Mouse (Mus musculus) MEL (cell line): Measurements from ENCODE around the gene Cabp7. TPM values are rescaled to one million over a fixed set of nuclear protein-coding genes. Genes with fewer than 3 reads are reported as not detected.
A peak's percentile ranks its signal among the peaks of the same experiment; 100 is the strongest.

Experiments
- DNase-seq: peaks from one replicate; pipeline ENCODE4 v3.0.0; 2011; ENCODE audit warnings: low read depth, low spot score
- H3K27ac ChIP-seq: 2 replicates; pipeline ENCODE4 v1.5.1; 2012; ENCODE audit warnings: low read depth, mild to moderate bottlenecking, control low read depth, low read length, moderate library complexity; ENCODE audit not compliant: control insufficient read depth
- H3K27me3 ChIP-seq, 2 experiments: fragments of 150-350 bp in 1 of 2; sonication (generic) in 1 of 2; 2 replicates each; pipeline ENCODE4 v1.6.1; 2012; ENCODE audit warnings: low read length in 2 of 2, mild to moderate bottlenecking in 2 of 2, improper control_type of control experiment in 1 of 2, moderate library complexity in 1 of 2; ENCODE audit not compliant: insufficient read depth in 2 of 2, control insufficient read depth in 1 of 2
- H3K36me3 ChIP-seq, 2 experiments: 2 replicates each; pipeline ENCODE4 v1.6.1; 2012 to 2014; ENCODE audit warnings: low read length in 2 of 2, improper control_type of control experiment in 1 of 2, inconsistent platforms in 1 of 2, mild to moderate bottlenecking in 1 of 2; ENCODE audit not compliant: insufficient read depth in 2 of 2, control insufficient read depth in 1 of 2
- H3K4me1 ChIP-seq, 2 experiments: fragments of 150-350 bp in 1 of 2; sonication (generic) in 1 of 2; 2 replicates each; pipeline ENCODE4 v1.6.1; 2012; ENCODE audit warnings: low read length in 2 of 2, improper control_type of control experiment in 1 of 2, mild to moderate bottlenecking in 1 of 2; ENCODE audit not compliant: insufficient read depth in 2 of 2, control insufficient read depth in 1 of 2
- H3K4me3 ChIP-seq, 2 experiments: fragments of 150-350 bp in 1 of 2; sonication (generic) in 1 of 2; 2 replicates each; pipeline ENCODE4 v1.5.1; 2012; ENCODE audit warnings: low read depth in 2 of 2, low read length in 2 of 2, mild to moderate bottlenecking in 2 of 2, moderate library complexity in 2 of 2, control low read depth in 1 of 2, improper control_type of control experiment in 1 of 2; ENCODE audit not compliant: control insufficient read depth in 1 of 2, insufficient read depth in 1 of 2
- H3K79me2 ChIP-seq: 2 replicates; pipeline ENCODE4 v1.6.1; 2012; ENCODE audit warnings: mild to moderate bottlenecking, low read length, moderate library complexity; ENCODE audit not compliant: control insufficient read depth, poor library complexity, insufficient read depth
- H3K9ac ChIP-seq: 2 replicates; pipeline ENCODE4 v1.6.1; 2012; ENCODE audit warnings: low read depth, mild to moderate bottlenecking, control low read depth, low read length, moderate library complexity; ENCODE audit not compliant: control insufficient read depth, poor library complexity, severe bottlenecking
- H3K9me3 ChIP-seq: fragments of 150-350 bp; sonication (generic); replicated peaks from 2 replicates; pipeline ENCODE4 v1.6.1; 2012; ENCODE audit warnings: mild to moderate bottlenecking, low read length, improper control_type of control experiment, moderate library complexity; ENCODE audit not compliant: insufficient read depth
- BHLHE40 ChIP-seq: IDR thresholded peaks from 2 replicates; pipeline ENCODE4 v1.6.1; 2012; ENCODE audit warnings: low read depth, mild to moderate bottlenecking, inconsistent platforms, low read length, improper control_type of control experiment, borderline replicate concordance
- CHD2 ChIP-seq: IDR thresholded peaks from 2 replicates; pipeline ENCODE4 v1.6.1; 2011; ENCODE audit warnings: low read length, improper control_type of control experiment
- ELF1 ChIP-seq: IDR thresholded peaks from 2 replicates; pipeline ENCODE4 v1.6.1; 2014; ENCODE audit warnings: low read depth, mild to moderate bottlenecking, inconsistent platforms, low read length, improper control_type of control experiment, moderate library complexity
- EP300 ChIP-seq, 2 experiments: IDR thresholded peaks; 2 replicates each; pipeline ENCODE4 v1.6.1; 2011; ENCODE audit warnings: improper control_type of control experiment in 2 of 2, low read length in 2 of 2, low read depth in 1 of 2, mild to moderate bottlenecking in 1 of 2
- ETS1 ChIP-seq: IDR thresholded peaks from 2 replicates; pipeline ENCODE4 v1.6.1; 2012; ENCODE audit warnings: low read depth, mild to moderate bottlenecking, inconsistent platforms, low read length, improper control_type of control experiment, moderate library complexity
- GATA1 ChIP-seq: IDR thresholded peaks from 2 replicates; pipeline ENCODE4 v1.6.1; 2011; ENCODE audit warnings: low read depth, low read length, improper control_type of control experiment
- HCFC1 ChIP-seq: IDR thresholded peaks from 2 replicates; pipeline ENCODE4 v1.6.1; 2012; ENCODE audit warnings: low read depth, mild to moderate bottlenecking, inconsistent platforms, low read length, improper control_type of control experiment, moderate library complexity
- KAT2A ChIP-seq: conservative IDR thresholded peaks from 2 replicates; pipeline ENCODE4 v1.6.1; 2012; ENCODE audit warnings: low read depth, low read length, improper control_type of control experiment, inconsistent platforms
- MAZ ChIP-seq: IDR thresholded peaks from 2 replicates; pipeline ENCODE4 v1.6.1; 2012; ENCODE audit warnings: low read depth, mild to moderate bottlenecking, inconsistent platforms, low read length, improper control_type of control experiment
- MEF2A ChIP-seq: IDR thresholded peaks from 2 replicates; pipeline ENCODE4 v1.6.1; 2014; ENCODE audit warnings: low read depth, mild to moderate bottlenecking, inconsistent platforms, low read length, improper control_type of control experiment; ENCODE audit not compliant: poor library complexity, insufficient replicate concordance, severe bottlenecking; ENCODE audit errors: extremely low read depth
- MYC ChIP-seq: IDR thresholded peaks from 2 replicates; pipeline ENCODE4 v1.6.1; 2011; ENCODE audit warnings: low read depth, mild to moderate bottlenecking, low read length, improper control_type of control experiment, moderate library complexity
- NELFE ChIP-seq: IDR thresholded peaks from 2 replicates; pipeline ENCODE4 v1.6.1; 2011; ENCODE audit warnings: low read depth, low read length, improper control_type of control experiment
- POLR2A ChIP-seq, 2 experiments: IDR thresholded peaks; 2 replicates each; pipeline ENCODE4 v1.6.1; 2011 to 2012; ENCODE audit warnings: low read length in 2 of 2, mild to moderate bottlenecking in 2 of 2, control low read depth in 1 of 2, improper control_type of control experiment in 1 of 2, low read depth in 1 of 2, moderate library complexity in 1 of 2; ENCODE audit not compliant: control insufficient read depth in 1 of 2, insufficient read depth in 1 of 2, poor library complexity in 1 of 2
- POLR2AphosphoS2 ChIP-seq: IDR thresholded peaks from 2 replicates; pipeline ENCODE4 v1.6.1; 2011; ENCODE audit warnings: low read length, improper control_type of control experiment
- RAD21 ChIP-seq: IDR thresholded peaks from 2 replicates; pipeline ENCODE4 v1.6.1; 2011; ENCODE audit warnings: mild to moderate bottlenecking, low read depth, low read length, improper control_type of control experiment
- TCF12 ChIP-seq: IDR thresholded peaks from 2 replicates; pipeline ENCODE4 v1.6.1; 2014; ENCODE audit warnings: low read depth, mild to moderate bottlenecking, inconsistent platforms, low read length, improper control_type of control experiment, moderate library complexity
- UBTF ChIP-seq: IDR thresholded peaks from 2 replicates; pipeline ENCODE4 v1.6.1; 2012; ENCODE audit warnings: low read depth, mild to moderate bottlenecking, inconsistent platforms, low read length, improper control_type of control experiment, moderate library complexity, borderline replicate concordance; ENCODE audit not compliant: insufficient read depth
- USF1 ChIP-seq: IDR thresholded peaks from 2 replicates; pipeline ENCODE4 v1.6.1; 2014; ENCODE audit warnings: low read depth, mild to moderate bottlenecking, inconsistent platforms, low read length, improper control_type of control experiment, moderate library complexity
- ZC3H11A ChIP-seq: IDR thresholded peaks from 2 replicates; pipeline ENCODE4 v1.6.1; 2012; ENCODE audit warnings: low read depth, mild to moderate bottlenecking, inconsistent platforms, low read length, improper control_type of control experiment
- ZKSCAN1 ChIP-seq: IDR thresholded peaks from 2 replicates; pipeline ENCODE4 v1.6.1; 2012; ENCODE audit warnings: low read depth, mild to moderate bottlenecking, inconsistent platforms, low read length, improper control_type of control experiment, moderate library complexity
- ZMIZ1 ChIP-seq: IDR thresholded peaks from 2 replicates; pipeline ENCODE4 v1.6.1; 2012; ENCODE audit warnings: low read depth, mild to moderate bottlenecking, inconsistent platforms, low read length, improper control_type of control experiment, moderate library complexity
- ZNF384 ChIP-seq: IDR thresholded peaks from 2 replicates; pipeline ENCODE4 v1.6.1; 2012; ENCODE audit warnings: low read depth, mild to moderate bottlenecking, inconsistent platforms, low read length, improper control_type of control experiment
- polyA plus RNA-seq, 2 experiments: library from polyadenylated mRNA; stranded (reverse) in 1 of 2; unstranded in 1 of 2; fragments of >175 nt in 1 of 2; fragments of >200 nt in 1 of 2; gene quantifications; 2 replicates each; pipeline versions ENCODE4 v1.2.1 to v1.2.4; 2012; ENCODE audit warnings: low replicate concordance in 2 of 2, low read depth in 1 of 2; ENCODE audit not compliant: insufficient read length in 2 of 2, insufficient read depth in 1 of 2, missing spikeins in 1 of 2
- total RNA-seq: library from RNA; depleted of rRNA; stranded (reverse); fragments of 300-350 nt; gene quantifications from 2 replicates; pipeline ENCODE4 v1.2.3, GENCODE M21; 2012

Cabp7 gene
- total and polyA plus RNA-seq, 3 experiments, result 0.23 TPM; not detected in 2

- TF ChIP-seq ZMIZ1 (no peak), RAD21 (no peak), ZNF384 (peak; percentile 68), CHD2 (no peak), USF1 (no peak), BHLHE40 (peak; percentile 71; the same call in 1 of the 2 replicates), MYC (peak; percentile 92; the same call in 1 of the 2 replicates), POLR2A (IDR thresholded peaks at IDR 0.05; ENCODE audit: control insufficient read depth in 1 of 2, insufficient read depth in 1 of 2, low read depth in 1 of 2, low read length in 2 of 2, poor library complexity in 1 of 2) (peak in 1 of 2 experiments; percentile 54; a peak in 2 of 4 replicates), POLR2AphosphoS2 (no peak), TCF12 (0 out of 2 replicates have a peak, but pooled peaks have one; percentile 18)
Observed at GRCm38 (mm10) chr11:4714727-4715126, 31.9 kb downstream of the Cabp7 start (continued).

GRCm38 (mm10) chr11:4712822-4713221 lies 33.8 kb downstream of the Cabp7 start:
- no peaks in the 10 kb centered on the region for H3K27me3 ChIP-seq
- no peaks in the 10 kb centered on the region for H3K79me2 ChIP-seq
- no peak for TF ChIP-seq POLR2AphosphoS2
- no peak for TF ChIP-seq UBTF
- TF ChIP-seq NELFE, result no peak
- TF ChIP-seq HCFC1, result no peak
- TF ChIP-seq BHLHE40, result no peak
- TF ChIP-seq CHD2, result no peak
- no peak for TF ChIP-seq MYC
- no peak for TF ChIP-seq USF1
- TF ChIP-seq ELF1, result no peak
- TF ChIP-seq GATA1, result no peak
- no peak for TF ChIP-seq ZC3H11A
- TF ChIP-seq KAT2A, result no peak
- TF ChIP-seq MAZ, result no peak
- TF ChIP-seq TCF12, result no peak
- TF ChIP-seq ZKSCAN1, result no peak
- no peak for TF ChIP-seq MEF2A
- TF ChIP-seq POLR2A (IDR thresholded peaks at IDR 0.05; ENCODE audit: control insufficient read depth in 1 of 2, insufficient read depth in 1 of 2, low read depth in 1 of 2, low read length in 2 of 2, poor library complexity in 1 of 2), result no peak
- TF ChIP-seq EP300 (IDR thresholded peaks at IDR 0.05; ENCODE audit: low read depth in 1 of 2, low read length in 2 of 2), result no peak
- no peak for TF ChIP-seq ETS1
- no peak overlapping the region for H3K27ac ChIP-seq
- no peak overlapping the region for H3K9ac ChIP-seq
- H3K9me3 ChIP-seq, result no peaks in the 10 kb centered on the region
- no peak overlapping the region for H3K4me3 ChIP-seq
- no peak for DNase-seq
- H3K4me1 ChIP-seq, result peaks cover 5 to 7% of the 10 kb centered on the region in 2 experiments
- H3K36me3 ChIP-seq, result peaks cover 0 to 4% of the 10 kb centered on the region in 2 experiments; a peak in 2 of 4 replicates
